Mouse (Mus musculus) liver, embryonic 15.5 days (tissue): ENCODE measurements around the gene Vmn2r48. TPM values are rescaled to one million over a fixed set of nuclear protein-coding genes. Genes with fewer than 3 reads are reported as not detected.
"Not testable (repeated sequence)": the region's sequence is repeated elsewhere in the genome, so short reads cannot be mapped to it uniquely, and the experiment has no call there.

Experiments used
- ATAC-seq: fragments of 200-750 bp; cut with Nextera tagmentation; 2 replicates; pipeline ENCODE4 v1.8.0; 2017; ENCODE audit warnings: moderate number of reproducible peaks, mild to moderate bottlenecking, moderate library complexity; ENCODE audit not compliant: insufficient read depth
- H3K27ac ChIP-seq: fragments of 300-500 bp; sonication (generic); replicated peaks from 2 replicates; pipeline ENCODE4 v1.5.1; 2015; ENCODE audit warnings: mild to moderate bottlenecking, inconsistent platforms
- H3K27me3 ChIP-seq: fragments of 300-500 bp; sonication (generic); 2 replicates; pipeline ENCODE4 v1.6.1; 2015; ENCODE audit warnings: mild to moderate bottlenecking, inconsistent platforms
- H3K36me3 ChIP-seq: fragments of 300-500 bp; sonication (generic); replicated peaks from 2 replicates; pipeline ENCODE4 v1.6.1; 2015; ENCODE audit warnings: moderate library complexity, mild to moderate bottlenecking, inconsistent platforms
- H3K4me1 ChIP-seq: fragments of 300-500 bp; sonication (generic); replicated peaks from 2 replicates; pipeline ENCODE4 v1.6.1; 2015; ENCODE audit warnings: inconsistent platforms
- H3K4me2 ChIP-seq: fragments of 300-500 bp; sonication (generic); 2 replicates; pipeline ENCODE4 v1.6.1; 2015; ENCODE audit warnings: moderate library complexity, mild to moderate bottlenecking, inconsistent platforms
- H3K4me3 ChIP-seq: fragments of 300-500 bp; sonication (generic); replicated peaks from 2 replicates; pipeline ENCODE4 v1.5.1; 2015; ENCODE audit warnings: mild to moderate bottlenecking, inconsistent platforms
- H3K9ac ChIP-seq: fragments of 300-500 bp; sonication (generic); 2 replicates; pipeline ENCODE4 v1.6.1; 2015; ENCODE audit warnings: moderate library complexity, mild to moderate bottlenecking, inconsistent platforms
- H3K9me3 ChIP-seq: fragments of 300-500 bp; sonication (generic); replicated peaks from 2 replicates; pipeline ENCODE4 v1.6.1; 2016; ENCODE audit warnings: inconsistent platforms
- WGBS: fragments of 180-500 bp; shearing (Covaris S2); methylation state at CpG from one replicate; pipeline ENCODE4 v1.1.7; 2015; ENCODE audit warnings: mixed read lengths; ENCODE audit not compliant: insufficient replicate concordance; 5-methylcytosine and 5-hydroxymethylcytosine counted together
- polyA plus RNA-seq: library from polyadenylated mRNA; unstranded; fragments of >200 nt; fragmentation: Nextera tagmentation; extraction: Ambion mirVana; gene quantifications from 2 replicates; pipeline ENCODE4 v1.2.1, GENCODE M21; 2015

Gene Vmn2r48
- polyA plus RNA-seq, result not detected in 2 replicates

GRCm38 (mm10) chr7:9953485-9953884 lies at the start of gene Vmn2r48:
Vmn2r48 (minus strand) TSS chr7:9953585.
- H3K9me3 ChIP-seq, H3K4me1 ChIP-seq, H3K4me2 ChIP-seq, H3K4me3 ChIP-seq, H3K9ac ChIP-seq, ATAC-seq, H3K36me3 ChIP-seq, H3K27ac ChIP-seq, H3K27me3 ChIP-seq: not testable (repeated sequence)
- WGBS, result 64% methylated on average over 2 of the region's 2 CpGs

GRCm38 (mm10) chr7:9992157-9992556 lies 38.8 kb upstream of the Vmn2r48 start, which contains the start of gene Vmn2r49:
Vmn2r49 (minus strand) TSS chr7:9992257.
- not testable (repeated sequence) for H3K36me3 ChIP-seq, H3K4me3 ChIP-seq, H3K4me1 ChIP-seq, H3K9ac ChIP-seq, H3K27ac ChIP-seq, H3K9me3 ChIP-seq, H3K27me3 ChIP-seq, ATAC-seq, H3K4me2 ChIP-seq
- WGBS, result 40% methylated on average over 1 of the region's 2 CpGs

Other genes with a start within 250 kb of the Vmn2r48 start
- not detected in 2 replicates for gene Vmn2r46, start 183.0 kb downstream of the Vmn2r48 start, polyA plus RNA-seq
- gene Vmn2r47, start 112.3 kb downstream of the Vmn2r48 start, polyA plus RNA-seq, result not detected in 2 replicates
- gene Vmn2r49, start 38.7 kb upstream of the Vmn2r48 start, polyA plus RNA-seq, result not detected in 2 replicates
- gene Vmn2r50, start 99.7 kb upstream of the Vmn2r48 start, polyA plus RNA-seq, result not detected in 2 replicates
- gene Vmn2r51, start 152.2 kb upstream of the Vmn2r48 start, polyA plus RNA-seq, result not detected in 2 replicates
- gene Vmn2r52, start 223.0 kb upstream of the Vmn2r48 start, polyA plus RNA-seq, result not detected in 2 replicates